Mouse (Mus musculus) adrenal gland, adult 8-10 months (tissue): ENCODE results near the gene Zfp748. TPM values are rescaled to one million over a fixed set of nuclear protein-coding genes. Genes with fewer than 3 reads are reported as not detected.
A peak's percentile ranks its signal among the peaks of the same experiment; 100 is the strongest.

Source experiments
- DNase-seq: peaks from one replicate; pipeline ENCODE4 v3.0.0; 2022
- total RNA-seq, 4 experiments: library from RNA; stranded (reverse); gene quantifications; 2 replicates each; pipeline ENCODE4 v1.2.4; 2022

Gene Zfp748
- 10 to 100 TPM in 3 of 4 experiments, 1 to 10 TPM in 1; 9.8 to 11.0 (median 10.4) TPM for total RNA-seq

- DNase-seq: no peak
Observed at GRCm38 (mm10) chr13:67553730-67554129, at the start of gene Zfp748. Gene Zfp748 (minus strand): TSS chr13:67553830.

- no peak for DNase-seq
Observed at GRCm38 (mm10) chr13:67572591-67573189, 19.1 kb upstream of the Zfp748 start.

- DNase-seq: peak; percentile 82
Observed at GRCm38 (mm10) chr13:67552505-67553346, 904 bp downstream of the Zfp748 start.

- DNase-seq: no peak
Observed at GRCm38 (mm10) chr13:67545941-67546340, 7.7 kb downstream of the Zfp748 start.

GRCm38 (mm10) chr13:67527049-67527730 is 26.4 kb downstream of the Zfp748 start:
- no peak for DNase-seq

- DNase-seq: peak; percentile 93
Observed at GRCm38 (mm10) chr13:67525753-67526410, 27.7 kb downstream of the Zfp748 start, which contains the start of the genes Gm26965 and Zfp87. Gene Gm26965 (minus strand): TSS chr13:67526151. Gene Zfp87 (minus strand): TSS chr13:67526177.

- no peak for DNase-seq
Observed at GRCm38 (mm10) chr13:67500908-67501307, 52.7 kb downstream of the Zfp748 start.

- DNase-seq: peak; percentile 84
Observed at GRCm38 (mm10) chr13:67500084-67500719, 53.4 kb downstream of the Zfp748 start, which contains the start of gene Zfp58. Gene Zfp58 (minus strand): TSS chr13:67500555.

- no peak for DNase-seq
Observed at GRCm38 (mm10) chr13:67495631-67496030, 58.0 kb downstream of the Zfp748 start.

Other genes starting within 250 kb of the Zfp748 start
- gene Zfp457, start 247.3 kb downstream of the Zfp748 start, total RNA-seq: 1 to 10 TPM; 3.0 to 4.8 (median 4.4) TPM
- 1 to 10 TPM; 5.3 to 6.1 (median 5.6) TPM for gene Zfp595, start 221.3 kb downstream of the Zfp748 start, total RNA-seq
- 1 to 10 TPM in 2 of 4 experiments, not detected in 2; 3.7 to 3.9 TPM for gene Gm28044, start 193.3 kb downstream of the Zfp748 start, total RNA-seq
- 1 to 10 TPM; 2.7 to 3.8 (median 3.0) TPM for gene Zfp953, start 193.2 kb downstream of the Zfp748 start, total RNA-seq
- 1 to 10 TPM in 3 of 4 experiments, under 1 TPM in 1; 0.46 to 3.7 (median 1.6) TPM for gene Gm28041, start 178.1 kb downstream of the Zfp748 start, total RNA-seq
- 1 to 10 TPM; 1.2 to 2.8 (median 1.9) TPM for gene Zfp456, start 178.0 kb downstream of the Zfp748 start, total RNA-seq
- gene Zfp429, start 154.0 kb downstream of the Zfp748 start, total RNA-seq: 1 to 10 TPM; 3.5 to 7.4 (median 5.4) TPM
- 1 to 10 TPM in 3 of 4 experiments, under 1 TPM in 1; 0.99 to 5.2 (median 2.8) TPM for gene Zfp459, start 132.4 kb downstream of the Zfp748 start, total RNA-seq
- gene Zfp874a, start 102.2 kb downstream of the Zfp748 start, total RNA-seq: 10 to 100 TPM; 17.9 to 28.8 (median 23.0) TPM
- 10 to 100 TPM; 17.7 to 23.8 (median 18.7) TPM for gene Zfp874b, start 69.6 kb downstream of the Zfp748 start, total RNA-seq
- gene Zfp58, start 53.3 kb downstream of the Zfp748 start, total RNA-seq: 10 to 100 TPM in 2 of 4 experiments, 1 to 10 TPM in 2; 7.4 to 10.7 (median 9.5) TPM
- 1 to 10 TPM in 1 of 4 experiments, not detected in 3; 1.0 TPM for gene Gm26965, start 27.7 kb downstream of the Zfp748 start, total RNA-seq
- 10 to 100 TPM; 16.7 to 22.7 (median 19.6) TPM for gene Zfp87, start 27.7 kb downstream of the Zfp748 start, total RNA-seq
- gene Zfp729b, start 55.9 kb upstream of the Zfp748 start, total RNA-seq: 10 to 100 TPM in 1 of 4 experiments, 1 to 10 TPM in 3; 6.7 to 11.0 (median 9.3) TPM
- gene Gm49345, start 83.9 kb upstream of the Zfp748 start, total RNA-seq: 1 to 10 TPM in 1 of 4 experiments, under 1 TPM in 3; 0.44 to 2.4 (median 0.78) TPM
- 10 to 100 TPM in 2 of 4 experiments, 1 to 10 TPM in 2; 7.3 to 10.5 (median 9.2) TPM for gene Zfp729a, start 84.0 kb upstream of the Zfp748 start, total RNA-seq
- gene Zfp738, start 133.2 kb upstream of the Zfp748 start, total RNA-seq: 10 to 100 TPM; 12.6 to 19.6 (median 16.1) TPM
- gene Zfp65, start 175.3 kb upstream of the Zfp748 start, total RNA-seq: 10 to 100 TPM; 12.1 to 14.5 (median 12.7) TPM
- gene Zfp85, start 201.4 kb upstream of the Zfp748 start, total RNA-seq: 1 to 10 TPM; 3.8 to 7.0 (median 6.4) TPM
- 1 to 10 TPM; 2.3 to 4.2 (median 2.6) TPM for gene Zfp493, start 225.9 kb upstream of the Zfp748 start, total RNA-seq